Mouse (Mus musculus) C2C12 (cell line): ENCODE data around the gene Kdm2a.

ENCODE experiments used
- CEBPB ChIP-seq: IDR thresholded peaks from one replicate; pipeline ENCODE4 v1.6.1; 2011; ENCODE audit warnings: low read depth, mild to moderate bottlenecking, control low read depth, moderate library complexity
- CTCF ChIP-seq: IDR thresholded peaks from one replicate; pipeline ENCODE4 v1.5.1; 2011; ENCODE audit not compliant: control insufficient read depth, insufficient read depth, insufficient read length
- MYOD1 ChIP-seq: IDR thresholded peaks from one replicate; pipeline ENCODE4 v1.6.1; 2011; ENCODE audit warnings: low read depth; ENCODE audit not compliant: control insufficient read depth, insufficient read length
- MYOG ChIP-seq: IDR thresholded peaks from one replicate; pipeline ENCODE4 v1.6.1; 2011; ENCODE audit not compliant: control insufficient read depth, insufficient read length; ENCODE audit errors: extremely low read depth

DNA sequence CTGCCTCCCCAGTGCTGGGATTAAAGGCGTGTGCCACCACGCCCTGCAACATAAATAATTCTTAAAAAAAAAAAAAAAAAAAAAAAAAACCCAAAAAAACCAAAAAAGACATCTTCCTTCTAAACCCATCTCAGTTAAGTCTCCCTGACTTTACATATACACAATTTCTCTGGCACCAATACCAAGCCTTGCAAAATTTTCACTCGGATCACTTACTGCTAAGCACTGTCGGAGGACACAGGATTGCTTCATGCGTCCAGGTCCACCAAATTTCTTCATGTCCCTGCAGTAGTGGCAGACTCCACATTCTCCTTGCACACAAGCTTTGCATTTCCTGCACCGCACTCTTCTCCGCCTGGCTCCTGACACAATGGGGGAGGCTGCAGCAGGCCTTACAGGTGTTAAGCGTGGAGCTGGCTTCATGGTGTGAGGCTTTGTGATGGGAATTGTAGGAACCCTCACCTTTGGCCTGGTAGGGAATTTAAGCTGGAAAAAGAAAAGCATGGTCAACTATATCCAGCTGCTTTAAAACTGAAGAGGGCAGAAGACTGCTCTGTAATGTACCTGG lies 69.3 kb downstream of the Kdm2a start:
- TF ChIP-seq CTCF (no peak), CEBPB (no peak), MYOG (no peak), MYOD1 (no peak)
